In the genomic region with DNA sequence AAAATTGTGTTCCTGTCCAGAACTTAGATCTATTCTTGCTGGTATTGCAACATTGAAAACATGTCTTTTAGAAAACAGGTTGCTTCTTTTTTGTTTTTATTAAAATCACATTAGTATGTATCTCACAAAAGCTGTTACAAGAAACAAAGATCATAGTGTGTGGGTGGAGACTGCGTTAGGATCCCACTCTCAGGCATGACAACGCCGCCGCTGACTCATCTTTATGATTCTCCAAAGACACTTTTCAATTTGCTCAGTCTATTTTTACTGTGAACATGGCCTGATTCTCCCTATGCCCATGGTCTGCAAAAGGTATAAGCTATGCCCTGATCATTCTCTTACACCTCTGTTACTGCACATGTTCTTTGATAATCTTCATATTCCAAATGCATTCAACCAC, we compare ENCODE assay signal across 24 mouse cellular contexts. TPM values are rescaled to one million over a fixed set of nuclear protein-coding genes. Genes with fewer than 3 reads are reported as not detected.
DNase-seq lines count a peak whose midpoint lies in the region; ATAC-seq lines count a peak whose summit lies in the region.
"Had no signal": no experiment of that assay in that cellular context is flagged by ENCODE, and none has a peak within 500 bp of the region (broad histone marks: within the 10 kb centered on the region; RNA-seq: fewer than 3 reads in every experiment).

No protein-coding gene starts in this region.

- ATAC-seq in granulocyte monocyte progenitor cell, adult 5-6 weeks (replicated peaks; ENCODE audit: poor library complexity, severe bottlenecking): no peak
- ATAC-seq: activated CD4-positive, CD25-positive, alpha-beta regulatory T cell, adult 4 months; CD4-positive, CD25-positive, alpha-beta regulatory T cell, adult 4 months; forebrain, embryonic 13.5 days; forebrain, embryonic 16.5 days; hindbrain, embryonic 16.5 days had no signal

- DNase-seq in layer of hippocampus, adult 18-20 months (ENCODE audit: low spot score in 2 of 2): peak; percentile 6 to 42
- no peak for DNase-seq in layer of hippocampus, adult 9-10 months (ENCODE audit: low spot score)
- peak; percentile 41 to 60 for DNase-seq in left cerebral cortex, postnatal 14 days (ENCODE audit: low spot score in 2 of 2)
- no peak for DNase-seq in left cerebral cortex, adult 11 months (ENCODE audit: low spot score)
- DNase-seq in right cerebral cortex, adult 2 months (ENCODE audit: low spot score in 2 of 2): peak; percentile 60 to 64
- DNase-seq in right cerebral cortex, postnatal 25 days: no peak
- peak; percentile 65 for DNase-seq in brain, adult 2 months (ENCODE audit: low read depth, low spot score)
- DNase-seq: adrenal gland, adult 8-10 months; adrenal gland, postnatal 25 days; cerebellum, adult 18-20 months; cerebellum, adult 9-10 months; cerebellum, postnatal 14 days; gastrocnemius, adult 2 months; gastrocnemius, postnatal 14 days; heart, adult 18-20 months; heart, postnatal 10 days; heart, postnatal 36 days had no signal

- intact Hi-C loops in left cerebral cortex, postnatal 14 days (cut with DNase I): no loop called here

RNA-seq across cellular contexts. Expression of gene Slc35f1, which starts 24.8 kb away (rescaled TPM):
- 10 to 100 TPM; 30.1 to 35.4 TPM for total RNA-seq in layer of hippocampus, adult 18-20 months (2021)
- 10 to 100 TPM; 51.4 to 63.6 TPM for total RNA-seq in left cerebral cortex, postnatal 14 days (2021)
- total RNA-seq in granulocyte monocyte progenitor cell, adult 5-6 weeks (2014; fragmentation: Nextera tagmentation): not detected in 2 replicates
- total RNA-seq in granulocyte monocyte progenitor cell, adult 5-6 weeks (2017): not detected in 2 replicates
- total RNA-seq: MEL had no signal

Comparison
In these comparisons a context has a peak if more than half of its experiments do, and no peak if none do; other contexts are left out.
1. DNase-seq: peak in layer of hippocampus, adult 18-20 months (2 of 2), left cerebral cortex, postnatal 14 days (2 of 2), right cerebral cortex, adult 2 months (2 of 2) and brain, adult 2 months (single experiment); none in layer of hippocampus, adult 9-10 months (single experiment), left cerebral cortex, adult 11 months (single experiment) and right cerebral cortex, postnatal 25 days (single experiment).
2. RNA of gene Slc35f1, which starts 24.8 kb away (total RNA-seq): 51.4 to 63.6 TPM in left cerebral cortex, postnatal 14 days and 30.1 to 35.4 TPM in layer of hippocampus, adult 18-20 months; not detected in granulocyte monocyte progenitor cell, adult 5-6 weeks; every median in the first group is over 10 times any median in the second.